Mouse (Mus musculus) CD4-positive helper T cell, adult 2 months (primary cell): ENCODE data around the gene Btbd19.

ENCODE experiments used
- DNase-seq: peaks from one replicate; pipeline ENCODE4 v3.0.0-alpha.2; 2012; ENCODE audit warnings: low read depth, missing footprints, low spot score

Btbd19 gene

GRCm38 (mm10) chr4:117115592-117115991 lies 9.9 kb downstream of the Btbd19 start:
- no peak for DNase-seq

GRCm38 (mm10) chr4:117113237-117113636 lies 12.3 kb downstream of the Btbd19 start:
- no peak for DNase-seq

GRCm38 (mm10) chr4:117110985-117111384 lies 14.5 kb downstream of the Btbd19 start:
- DNase-seq, result no peak

- no peak for DNase-seq
Measured at GRCm38 (mm10) chr4:117110249-117110648, 15.3 kb downstream of the Btbd19 start.

- DNase-seq, result no peak
Measured at GRCm38 (mm10) chr4:117109330-117109729, 16.2 kb downstream of the Btbd19 start.

- no peak for DNase-seq
Measured at GRCm38 (mm10) chr4:117108524-117108849, 17.0 kb downstream of the Btbd19 start.

- DNase-seq, result no peak
Measured at GRCm38 (mm10) chr4:117107813-117108523, 17.6 kb downstream of the Btbd19 start.

- DNase-seq, result no peak
Measured at GRCm38 (mm10) chr4:117105127-117105526, 20.4 kb downstream of the Btbd19 start.

GRCm38 (mm10) chr4:117104672-117105071 lies 20.9 kb downstream of the Btbd19 start:
- DNase-seq, result no peak

- peak; percentile 21 for DNase-seq
Measured at GRCm38 (mm10) chr4:117101218-117101617, 24.3 kb downstream of the Btbd19 start.

GRCm38 (mm10) chr4:117100036-117100435 lies 25.5 kb downstream of the Btbd19 start:
- no peak for DNase-seq

GRCm38 (mm10) chr4:117098764-117099036 lies 26.8 kb downstream of the Btbd19 start:
- no peak for DNase-seq

GRCm38 (mm10) chr4:117097969-117098763 lies 27.4 kb downstream of the Btbd19 start:
- no peak for DNase-seq

- no peak for DNase-seq
Measured at GRCm38 (mm10) chr4:117096666-117097065, 28.9 kb downstream of the Btbd19 start.

- DNase-seq, result no peak
Measured at GRCm38 (mm10) chr4:117095551-117096452, 29.7 kb downstream of the Btbd19 start, which contains the start of gene Ptch2. Gene Ptch2 (plus strand): TSS chr4:117096075.

GRCm38 (mm10) chr4:117094626-117095361 lies 30.7 kb downstream of the Btbd19 start:
- DNase-seq, result no peak

- no peak for DNase-seq
Measured at GRCm38 (mm10) chr4:117090586-117090985, 34.9 kb downstream of the Btbd19 start.

GRCm38 (mm10) chr4:117087948-117088640 lies 37.4 kb downstream of the Btbd19 start:
- DNase-seq, result no peak

- no peak for DNase-seq
Measured at GRCm38 (mm10) chr4:117071183-117071582, 54.3 kb downstream of the Btbd19 start.

GRCm38 (mm10) chr4:117070624-117071023 lies 54.9 kb downstream of the Btbd19 start:
- DNase-seq, result no peak

GRCm38 (mm10) chr4:117069647-117070046 lies 55.9 kb downstream of the Btbd19 start:
- no peak for DNase-seq
